Mouse (Mus musculus) urinary bladder, postnatal 10 days (tissue): Measurements from ENCODE around the gene Stam2.

Experiments
- DNase-seq: peaks from one replicate; pipeline ENCODE4 v3.0.0; 2022; ENCODE audit warnings: low spot score

Stam2 gene

GRCm38 (mm10) chr2:52651547-52651946, 90.5 kb downstream of the Stam2 start:
- DNase-seq: no peak

GRCm38 (mm10) chr2:52647255-52647998, 94.7 kb downstream of the Stam2 start:
- no peak for DNase-seq

GRCm38 (mm10) chr2:52643657-52644056, 98.4 kb downstream of the Stam2 start:
- no peak for DNase-seq
